Mouse (Mus musculus): Measurements from ENCODE around the gene Gm11042. TPM values are rescaled to one million over a fixed set of nuclear protein-coding genes. Genes with fewer than 3 reads are reported as not detected.

The Gm11042 gene
- not detected for polyA plus RNA-seq (2012; fragmentation: generic; extraction: Trizol)

DNA sequence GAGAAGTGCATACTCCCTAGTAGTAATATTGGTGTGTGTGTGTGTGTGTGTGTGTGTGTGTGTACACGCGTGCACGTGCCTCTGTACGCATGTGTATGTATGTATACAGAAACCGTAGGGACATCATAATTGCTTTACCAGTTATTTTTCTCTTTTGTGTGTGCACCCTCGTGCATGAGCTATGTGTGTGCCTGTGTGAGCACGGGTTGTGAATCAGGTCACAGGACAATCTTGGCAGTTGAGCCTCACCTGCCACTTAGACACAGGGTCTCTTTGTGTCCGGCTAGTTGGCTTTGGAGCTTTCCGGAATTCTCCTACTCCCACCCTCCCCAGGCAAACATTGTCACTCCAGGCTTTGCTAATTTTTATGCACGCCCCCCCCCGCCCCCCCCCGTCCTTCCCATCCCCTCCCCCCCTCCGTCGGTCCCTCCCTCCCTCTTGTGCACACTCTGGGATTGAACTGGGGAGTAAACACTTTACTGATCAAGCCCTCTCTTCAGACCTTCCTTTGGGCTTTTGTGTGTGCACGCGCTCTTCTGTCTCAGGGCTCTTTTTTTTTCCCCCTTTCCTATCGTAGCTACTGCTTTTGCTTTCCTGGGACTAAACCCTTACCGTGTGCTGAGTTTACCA is at the start of gene Gm11042:
Gene Gm11042 (minus strand): TSS at position 51 of the 630 bp plus-strand sequence.

Data from C3H10T1/2 (cell line).